Mouse (Mus musculus) forebrain, embryonic 15.5 days (tissue): ENCODE measurements around the gene Otud3. TPM values are rescaled to one million over a fixed set of nuclear protein-coding genes. Genes with fewer than 3 reads are reported as not detected.
A peak's percentile ranks its signal among the peaks of the same experiment; 100 is the strongest.

Experiments used
- ATAC-seq: fragments of 200-750 bp; cut with Nextera tagmentation; replicated peaks from 2 replicates; pipeline ENCODE4 v1.8.0; 2017; ENCODE audit warnings: mild to moderate bottlenecking, moderate TSS enrichment, moderate library complexity
- H3K27ac ChIP-seq: fragments of 300-500 bp; sonication (generic); replicated peaks from 2 replicates; pipeline ENCODE4 v1.5.1; 2015; ENCODE audit warnings: mild to moderate bottlenecking, inconsistent platforms
- H3K27me3 ChIP-seq: fragments of 300-500 bp; sonication (generic); 2 replicates; pipeline ENCODE4 v1.6.1; 2015; ENCODE audit warnings: inconsistent platforms
- H3K36me3 ChIP-seq: fragments of 300-500 bp; sonication (generic); 2 replicates; pipeline ENCODE4 v1.6.1; 2015; ENCODE audit warnings: mild to moderate bottlenecking, inconsistent platforms
- H3K4me1 ChIP-seq: fragments of 300-500 bp; sonication (generic); 2 replicates; pipeline ENCODE4 v1.6.1; 2015; ENCODE audit warnings: inconsistent platforms
- H3K4me2 ChIP-seq: fragments of 300-500 bp; sonication (generic); replicated peaks from 2 replicates; pipeline ENCODE4 v1.6.1; 2015; ENCODE audit warnings: mild to moderate bottlenecking, inconsistent platforms
- H3K4me3 ChIP-seq: fragments of 300-500 bp; sonication (generic); 2 replicates; pipeline ENCODE4 v1.5.1; 2015; ENCODE audit warnings: mild to moderate bottlenecking, inconsistent platforms
- H3K9ac ChIP-seq: fragments of 300-500 bp; sonication (generic); replicated peaks from 2 replicates; pipeline ENCODE4 v1.6.1; 2015; ENCODE audit warnings: mild to moderate bottlenecking, inconsistent platforms
- H3K9me3 ChIP-seq: fragments of 300-500 bp; sonication (generic); 2 replicates; pipeline ENCODE4 v1.6.1; 2016; ENCODE audit warnings: inconsistent platforms
- WGBS: fragments of 180-500 bp; shearing (Covaris S2); methylation state at CpG from one replicate; pipeline ENCODE4 v1.1.7; 2015; ENCODE audit warnings: mixed read lengths; 5-methylcytosine and 5-hydroxymethylcytosine counted together
- polyA plus RNA-seq: library from polyadenylated mRNA; unstranded; fragments of >200 nt; fragmentation: Nextera tagmentation; extraction: Ambion mirVana; gene quantifications from 2 replicates; pipeline ENCODE4 v1.2.1, GENCODE M21; 2015

Otud3 gene
- polyA plus RNA-seq, 1 experiment from 2014 or later: 2.7 TPM

DNA sequence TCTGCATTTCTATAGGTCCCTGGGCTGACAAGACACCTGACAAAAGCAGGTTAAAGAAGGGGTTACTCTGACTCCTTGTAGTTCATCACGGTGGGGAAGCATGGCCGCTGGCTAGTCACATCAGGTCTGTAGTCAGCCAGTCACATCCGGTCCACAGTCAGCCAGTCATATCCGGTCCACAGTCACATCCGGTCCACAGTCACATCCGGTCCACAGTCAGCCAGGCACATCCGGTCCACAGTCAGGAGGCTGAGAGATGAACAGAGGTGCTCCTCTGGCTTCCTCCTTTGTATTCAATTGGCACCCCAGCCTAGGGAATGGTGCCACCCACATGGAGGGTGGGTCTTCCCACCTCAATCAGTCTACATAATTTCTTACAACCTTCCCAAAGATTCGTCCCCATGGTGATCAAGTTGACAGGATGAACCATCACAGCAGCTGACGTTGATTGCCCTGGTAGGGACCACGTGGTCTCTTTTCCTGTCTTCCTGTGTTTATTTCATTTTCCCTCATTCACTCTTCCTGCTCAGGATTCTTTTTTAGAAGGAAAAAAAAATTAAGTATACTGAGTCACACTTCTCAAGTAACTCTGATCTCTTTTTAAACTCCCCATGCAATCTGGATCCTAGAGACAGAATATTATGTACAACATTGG lies 50.3 kb downstream of the Otud3 start, which contains the start of gene Pla2g5:
Pla2g5 (minus strand) TSS at position 139 of the 655 bp plus-strand sequence.
- Histone ChIP-seq H3K4me1 (peaks cover 5% of the 10 kb centered on the region; the same call in 1 of the 2 replicates), H3K4me3 (no peak within 1 kb of the TSS), H3K27me3 (no peaks in the 10 kb centered on the region), H3K9ac (no peak within 1 kb of the TSS), H3K36me3 (no peaks in the 10 kb centered on the region), H3K9me3 (no peaks in the 10 kb centered on the region), H3K27ac (no peak within 1 kb of the TSS), H3K4me2 (no peak within 1 kb of the TSS)
- ATAC-seq: no peak
- 77% methylated on average over 10 of the region's 10 CpGs for WGBS

DNA sequence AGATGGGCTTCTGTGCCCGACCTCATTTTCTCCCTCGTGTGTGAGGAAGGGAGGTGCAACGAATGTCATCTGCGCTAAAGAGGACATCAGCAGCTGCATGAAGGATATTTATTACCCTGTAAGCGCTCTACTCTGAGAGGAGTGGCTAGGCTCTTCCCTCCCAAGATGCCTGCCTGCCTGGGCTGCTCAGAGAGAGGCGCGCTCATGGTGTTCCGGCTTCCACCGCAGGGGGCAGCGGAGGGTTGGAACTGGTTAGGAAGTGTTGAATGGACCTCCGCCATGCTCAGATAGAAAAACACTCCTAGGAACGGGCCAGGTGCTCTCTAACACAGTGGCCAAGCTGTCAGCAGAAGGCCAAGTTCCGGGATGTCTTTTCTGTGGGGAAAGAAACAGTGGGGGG lies 54.0 kb downstream of the Otud3 start:
- H3K9me3 ChIP-seq: no peaks in the 10 kb centered on the region
- peak overlapping the region; percentile 72 for H3K27ac ChIP-seq
- 5% methylated on average over 13 of the region's 13 CpGs for WGBS
- peak overlapping the region; percentile 33 for H3K4me3 ChIP-seq
- peaks cover 5% of the 10 kb centered on the region; the same call in 1 of the 2 replicates for H3K4me1 ChIP-seq
- peak overlapping the region; percentile 47 for H3K4me2 ChIP-seq
- no peaks in the 10 kb centered on the region for H3K36me3 ChIP-seq
- H3K27me3 ChIP-seq: no peaks in the 10 kb centered on the region
- H3K9ac ChIP-seq: peak overlapping the region; percentile 45
- peak; percentile 84 for ATAC-seq

- ATAC-seq: no peak
- peak overlapping the region; percentile 45 for H3K9ac ChIP-seq
- no peaks in the 10 kb centered on the region for H3K9me3 ChIP-seq
- 18% methylated on average over 9 of the region's 9 CpGs for WGBS
- no peaks in the 10 kb centered on the region for H3K27me3 ChIP-seq
- peak overlapping the region; percentile 47 for H3K4me2 ChIP-seq
- peak overlapping the region; percentile 33 for H3K4me3 ChIP-seq
- H3K36me3 ChIP-seq: no peaks in the 10 kb centered on the region
- peaks cover 5% of the 10 kb centered on the region; the same call in 1 of the 2 replicates for H3K4me1 ChIP-seq
- H3K27ac ChIP-seq: peak overlapping the region; percentile 72; the same call in 1 of the 2 replicates
Measured at GRCm38 (mm10) chr4:138859245-138859644, 54.5 kb downstream of the Otud3 start.

- no peak overlapping the region for H3K27ac ChIP-seq
- H3K9ac ChIP-seq: no peak overlapping the region
- WGBS: 74% methylated on average over 15 of the region's 15 CpGs
- H3K9me3 ChIP-seq: no peaks in the 10 kb centered on the region
- peaks cover 5% of the 10 kb centered on the region; the same call in 1 of the 2 replicates for H3K4me1 ChIP-seq
- no peak overlapping the region for H3K4me3 ChIP-seq
- H3K27me3 ChIP-seq: no peaks in the 10 kb centered on the region
- H3K36me3 ChIP-seq: no peaks in the 10 kb centered on the region
- no peak overlapping the region for H3K4me2 ChIP-seq
- ATAC-seq: no peak; the same call in 1 of the 2 replicates
Measured at GRCm38 (mm10) chr4:138858446-138858845, 55.3 kb downstream of the Otud3 start.

- no peaks in the 10 kb centered on the region for H3K36me3 ChIP-seq
- WGBS: 86% methylated on average over 10 of the region's 10 CpGs
- no peaks in the 10 kb centered on the region for H3K9me3 ChIP-seq
- H3K4me1 ChIP-seq: peaks cover 5% of the 10 kb centered on the region; the same call in 1 of the 2 replicates
- no peak overlapping the region for H3K4me2 ChIP-seq
- ATAC-seq: no peak
- H3K9ac ChIP-seq: no peak overlapping the region
- no peak overlapping the region for H3K4me3 ChIP-seq
- H3K27ac ChIP-seq: no peak overlapping the region
- H3K27me3 ChIP-seq: no peaks in the 10 kb centered on the region
Measured at GRCm38 (mm10) chr4:138857576-138857975, 56.2 kb downstream of the Otud3 start.

- Histone ChIP-seq H3K4me1 (peaks cover 5% of the 10 kb centered on the region; the same call in 1 of the 2 replicates), H3K4me2 (no peak overlapping the region), H3K9ac (no peak overlapping the region), H3K27me3 (no peaks in the 10 kb centered on the region), H3K27ac (no peak overlapping the region), H3K36me3 (no peaks in the 10 kb centered on the region), H3K9me3 (no peaks in the 10 kb centered on the region), H3K4me3 (no peak overlapping the region)
- no peak for ATAC-seq
- WGBS: 20% methylated on average over 7 of the region's 7 CpGs
Measured at GRCm38 (mm10) chr4:138856491-138856890, 57.3 kb downstream of the Otud3 start.

DNA sequence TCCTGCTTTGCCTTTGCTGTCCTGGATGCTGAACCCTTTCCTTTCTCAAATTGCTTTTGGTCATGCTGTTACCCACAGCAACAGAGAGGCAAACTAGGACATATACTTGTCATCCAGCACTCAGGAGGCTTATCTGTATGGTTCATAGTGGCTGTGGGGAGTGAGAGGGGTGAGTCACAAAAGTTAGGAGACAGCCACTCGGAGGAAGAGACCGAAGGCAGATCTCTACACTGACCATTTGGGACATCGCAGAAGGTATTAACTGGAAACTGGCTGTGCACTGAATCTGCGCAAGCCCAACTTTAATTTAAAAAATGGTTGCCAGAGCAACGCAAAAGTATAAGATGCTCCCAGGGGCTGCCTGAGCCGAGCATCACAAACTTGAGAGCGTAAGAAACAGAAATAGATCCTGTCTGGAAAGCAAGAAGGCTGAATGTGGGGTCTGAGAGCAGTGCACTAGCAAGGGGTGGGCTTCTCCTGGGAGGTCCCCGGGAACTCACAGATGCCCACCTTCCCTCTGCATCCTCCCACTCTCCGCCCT lies 58.6 kb downstream of the Otud3 start:
- Histone ChIP-seq H3K4me3 (no peak overlapping the region), H3K4me2 (no peak overlapping the region), H3K27ac (no peak overlapping the region), H3K4me1 (peaks cover 5% of the 10 kb centered on the region), H3K9ac (no peak overlapping the region), H3K36me3 (no peaks in the 10 kb centered on the region), H3K9me3 (no peaks in the 10 kb centered on the region), H3K27me3 (no peaks in the 10 kb centered on the region)
- no peak for ATAC-seq
- 86% methylated on average over 9 of the region's 9 CpGs for WGBS

DNA sequence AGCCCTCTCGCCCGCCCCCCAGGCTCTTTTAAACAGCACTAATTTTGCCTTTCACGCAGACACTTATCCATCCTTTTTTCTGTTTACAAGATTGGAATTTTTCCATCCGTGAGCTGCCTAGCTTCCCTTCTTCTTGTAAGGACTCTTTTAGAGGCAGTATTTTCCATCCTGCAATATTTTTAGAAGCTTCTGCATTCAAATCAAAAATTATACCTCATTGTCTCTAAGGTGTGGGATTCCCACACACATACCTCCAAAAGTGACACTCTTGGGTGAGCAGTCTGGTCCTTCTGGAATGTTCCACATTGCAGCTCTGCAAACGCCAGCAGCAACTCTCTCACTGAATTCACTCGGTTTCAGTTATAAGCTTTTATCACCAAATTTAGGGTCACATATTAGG lies 60.8 kb downstream of the Otud3 start:
- no peaks in the 10 kb centered on the region for H3K27me3 ChIP-seq
- WGBS: 71% methylated on average over 6 of the region's 6 CpGs
- H3K9ac ChIP-seq: no peak overlapping the region
- H3K4me3 ChIP-seq: no peak overlapping the region
- peaks cover 2% of the 10 kb centered on the region; the same call in 1 of the 2 replicates for H3K4me1 ChIP-seq
- no peak overlapping the region for H3K4me2 ChIP-seq
- no peak for ATAC-seq
- H3K36me3 ChIP-seq: no peaks in the 10 kb centered on the region
- H3K9me3 ChIP-seq: no peaks in the 10 kb centered on the region
- H3K27ac ChIP-seq: no peak overlapping the region

GRCm38 (mm10) chr4:138851463-138851862 lies 62.3 kb downstream of the Otud3 start:
- H3K9me3 ChIP-seq: no peaks in the 10 kb centered on the region
- H3K9ac ChIP-seq: no peak overlapping the region
- WGBS: 3% methylated on average over 4 of the region's 4 CpGs
- ATAC-seq: peak; percentile 64
- H3K27me3 ChIP-seq: no peaks in the 10 kb centered on the region
- no peak overlapping the region for H3K27ac ChIP-seq
- H3K4me2 ChIP-seq: no peak overlapping the region
- H3K4me3 ChIP-seq: no peak overlapping the region
- no peaks in the 10 kb centered on the region for H3K36me3 ChIP-seq
- H3K4me1 ChIP-seq: peaks cover 2% of the 10 kb centered on the region; the same call in 1 of the 2 replicates

Other genes starting within 250 kb of the Otud3 start
- gene Pla2g2c, start 189.2 kb downstream of the Otud3 start, polyA plus RNA-seq: 0.34 TPM in 1 of 2 replicates, not detected in the other
- 2.0 and 3.2 TPM in 2 replicates for gene Ubxn10, start 176.8 kb downstream of the Otud3 start, polyA plus RNA-seq
- gene Pla2g2f, start 156.3 kb downstream of the Otud3 start, polyA plus RNA-seq: 0.08 TPM in 1 of 2 replicates, not detected in the other
- not detected in 2 replicates for gene Pla2g2d, start 138.2 kb downstream of the Otud3 start, polyA plus RNA-seq
- gene Pla2g5, start 50.5 kb downstream of the Otud3 start, polyA plus RNA-seq: 0.45 and 0.76 TPM in 2 replicates
- not detected in 2 replicates for gene Gm13030, start 40.0 kb downstream of the Otud3 start, polyA plus RNA-seq
- not detected in 2 replicates for gene Pla2g2e, start 36.0 kb downstream of the Otud3 start, polyA plus RNA-seq
- gene Rnf186, start 53.2 kb upstream of the Otud3 start, polyA plus RNA-seq: not detected in 2 replicates
- gene Tmco4, start 58.9 kb upstream of the Otud3 start, polyA plus RNA-seq: 0.98 and 1.1 TPM in 2 replicates
- gene Htr6, start 161.6 kb upstream of the Otud3 start, polyA plus RNA-seq: 0.28 and 0.37 TPM in 2 replicates
- gene Nbl1, start 179.0 kb upstream of the Otud3 start, polyA plus RNA-seq: 23.5 and 24.6 TPM in 2 replicates
- 390 and 438 TPM in 2 replicates for gene Minos1, start 217.2 kb upstream of the Otud3 start, polyA plus RNA-seq